Mouse (Mus musculus) brain, embryonic 18.5 days (tissue): ENCODE results near the gene Cdc25a.

Experiments used
- DNase-seq: peaks from one replicate; pipeline ENCODE4 v3.0.0-alpha.2; 2012; ENCODE audit warnings: low read depth, low spot score

Cdc25a gene

GRCm38 (mm10) chr9:109874797-109875691 is at the start of gene Cdc25a:
Gene Cdc25a (plus strand): TSS chr9:109875579.
- DNase-seq: peak; percentile 98

DNA sequence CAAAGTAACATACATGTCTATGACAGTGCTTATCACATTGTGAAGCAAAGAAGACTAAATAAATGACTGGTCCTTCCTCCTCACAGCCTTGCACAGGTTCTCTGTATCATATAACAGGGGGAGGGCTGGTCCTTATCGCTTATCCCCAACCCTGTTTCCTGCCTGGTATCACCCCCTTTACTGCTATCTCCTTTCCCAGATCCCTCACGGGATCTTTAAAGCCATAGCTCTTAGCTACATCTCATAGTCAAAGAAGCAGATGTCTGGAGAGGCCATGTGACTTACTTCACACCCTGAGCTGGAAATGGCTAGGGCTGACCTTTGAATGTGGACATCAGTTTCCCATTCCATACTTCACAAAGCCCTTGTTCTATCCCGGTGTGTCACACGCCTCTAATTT is 49.6 kb upstream of the Cdc25a start:
- no peak for DNase-seq

DNA sequence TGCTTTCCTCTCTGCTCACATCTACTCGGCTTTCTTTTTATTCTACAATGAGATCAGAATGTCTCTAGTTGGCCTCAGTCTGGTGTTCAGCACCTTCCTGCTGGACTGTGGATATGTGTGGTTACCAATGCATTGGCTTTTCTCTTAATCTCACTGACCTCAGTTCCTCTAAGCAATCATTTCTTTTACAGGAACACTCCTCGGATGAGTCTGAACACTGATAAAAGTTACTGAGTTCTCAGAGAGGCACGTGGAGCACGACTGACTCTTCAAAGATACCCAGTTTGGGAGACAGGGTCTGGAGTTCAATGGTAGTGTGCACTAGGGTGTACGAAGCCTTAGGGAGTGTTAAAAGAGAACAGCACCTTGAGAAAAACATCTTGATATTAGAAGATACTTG is 49.2 kb upstream of the Cdc25a start:
- DNase-seq: no peak

DNA sequence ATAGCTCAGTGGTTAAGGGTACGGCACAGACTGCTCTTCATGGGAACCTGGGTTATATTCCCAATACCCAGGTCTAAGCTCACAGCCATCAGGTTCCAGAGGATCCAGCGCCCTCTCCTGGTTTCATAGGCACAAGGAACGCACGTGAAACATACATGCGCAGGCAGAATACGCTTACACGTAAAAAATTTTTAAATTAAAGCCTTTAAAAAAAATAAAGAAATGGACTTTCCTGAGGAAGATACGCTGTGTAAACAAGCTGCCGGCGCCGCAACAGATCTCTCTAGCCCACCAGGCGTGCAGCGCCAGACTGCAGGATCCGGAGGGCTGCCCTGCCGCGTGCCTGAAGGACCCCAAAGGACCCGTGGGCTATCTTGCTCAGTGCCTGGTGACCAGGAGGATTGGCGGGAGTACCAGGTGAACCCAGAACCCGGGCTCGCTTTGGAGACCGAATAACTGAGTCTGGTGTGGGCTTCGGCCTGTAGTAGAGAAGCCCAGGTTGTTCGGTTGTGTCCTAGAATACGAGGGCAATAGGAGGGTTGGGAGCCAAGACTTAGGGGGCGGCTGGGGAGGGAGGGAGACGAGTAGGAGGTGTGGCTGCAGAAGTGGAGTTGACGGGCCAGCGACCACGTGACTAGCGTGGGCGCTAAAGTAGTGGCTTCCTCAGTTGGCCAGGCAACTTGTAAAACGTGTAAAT is 42.8 kb upstream of the Cdc25a start, which contains the start of gene Nme6:
TSS of gene Nme6 (plus strand) at position 359 of the 697 bp plus-strand sequence.
- peak; percentile 73 for DNase-seq

GRCm38 (mm10) chr9:109833088-109833412 is 42.3 kb upstream of the Cdc25a start:
- no peak for DNase-seq

GRCm38 (mm10) chr9:109849312-109849758 is 26.0 kb upstream of the Cdc25a start, which contains the start of gene Camp:
Gene Camp (minus strand): TSS chr9:109849617.
- DNase-seq: no peak

- no peak for DNase-seq
Observed at GRCm38 (mm10) chr9:109850099-109850498, 25.3 kb upstream of the Cdc25a start.

DNA sequence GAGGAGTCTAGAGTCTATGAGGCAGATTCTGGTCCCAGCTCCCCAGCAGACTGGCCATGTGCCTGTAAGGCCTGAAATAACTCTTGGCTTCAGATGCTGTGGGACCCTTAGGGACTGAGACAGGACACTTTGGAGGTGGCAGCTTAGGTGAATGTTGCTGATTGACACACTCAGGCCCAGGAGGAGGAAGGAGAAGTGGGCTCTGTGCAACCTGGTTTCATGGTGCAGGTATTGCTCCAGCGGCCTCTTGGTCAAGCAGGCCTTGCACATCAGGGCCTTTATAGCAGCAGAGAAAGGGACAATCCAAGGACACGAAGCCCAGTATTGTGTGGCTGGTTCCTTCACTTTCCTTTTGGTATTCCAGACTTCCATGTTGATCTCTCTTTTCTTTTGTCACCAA is 21.0 kb upstream of the Cdc25a start:
- no peak for DNase-seq

DNA sequence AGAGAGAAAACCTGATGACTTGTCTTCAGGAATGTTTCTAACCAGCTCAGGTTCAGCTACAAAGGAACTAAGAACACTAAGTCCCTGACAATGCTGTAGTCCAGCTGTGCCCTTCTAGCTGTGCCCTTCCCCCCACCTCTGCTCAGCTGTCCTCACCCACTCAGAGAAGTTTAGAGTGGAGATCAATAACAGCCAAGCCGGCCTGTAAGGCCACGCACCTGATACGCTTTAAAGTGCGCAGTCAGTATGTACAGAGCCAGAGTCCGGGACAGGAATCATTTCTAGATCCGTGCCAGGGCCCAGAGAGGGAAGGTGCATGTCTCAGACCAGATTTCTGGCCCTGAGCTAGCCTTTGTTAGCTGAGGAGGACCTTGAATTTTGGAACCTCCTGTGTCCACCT is 19.4 kb upstream of the Cdc25a start:
- DNase-seq: no peak

GRCm38 (mm10) chr9:109862397-109863044 is 12.9 kb upstream of the Cdc25a start:
- DNase-seq: no peak

- DNase-seq: no peak
Observed at GRCm38 (mm10) chr9:109863085-109863484, 12.3 kb upstream of the Cdc25a start.

DNA sequence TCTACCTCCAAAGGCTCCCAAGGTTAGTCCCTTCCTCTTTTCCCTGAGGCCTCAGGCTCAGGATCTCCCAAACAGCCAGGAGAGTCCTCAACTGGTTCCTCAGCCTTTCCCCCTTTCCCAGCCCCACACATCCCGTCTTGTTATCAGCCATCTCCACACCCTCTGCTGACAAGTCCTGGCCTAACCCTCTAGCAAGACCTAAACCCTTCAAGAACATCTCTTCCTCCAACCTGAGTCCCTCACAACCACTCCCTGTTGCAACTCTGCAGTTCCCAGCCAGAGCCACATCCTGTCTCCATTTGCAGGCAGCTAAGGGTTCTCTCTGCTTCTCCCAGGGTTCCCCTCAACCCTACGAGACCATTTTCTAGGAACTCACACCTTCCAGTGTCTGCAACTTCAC is 9.2 kb upstream of the Cdc25a start:
- no peak for DNase-seq

GRCm38 (mm10) chr9:109870983-109871572 is 4.3 kb upstream of the Cdc25a start:
- no peak for DNase-seq

GRCm38 (mm10) chr9:109875695-109876601 is 569 bp downstream of the Cdc25a start:
- DNase-seq: no peak

DNA sequence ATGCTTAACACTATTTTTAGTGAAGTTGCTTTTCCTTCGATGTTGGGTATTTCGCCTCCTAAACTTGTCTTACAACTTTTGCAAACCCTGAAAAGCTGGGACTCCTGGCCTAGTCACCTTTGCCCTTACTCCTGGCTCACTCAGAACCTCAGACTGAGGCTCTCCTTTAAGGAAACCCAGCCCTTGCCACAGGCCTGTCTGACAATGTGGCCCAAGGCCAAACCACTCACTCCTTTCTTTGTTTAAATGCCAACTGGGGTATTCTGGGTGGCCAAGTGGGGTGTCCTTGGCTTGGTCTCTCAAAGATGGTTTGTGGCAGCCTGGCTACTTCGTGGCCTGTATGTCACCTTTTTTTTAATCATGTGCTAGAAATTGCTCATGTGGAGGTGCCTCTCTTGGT is 1.4 kb downstream of the Cdc25a start:
- DNase-seq: no peak

DNA sequence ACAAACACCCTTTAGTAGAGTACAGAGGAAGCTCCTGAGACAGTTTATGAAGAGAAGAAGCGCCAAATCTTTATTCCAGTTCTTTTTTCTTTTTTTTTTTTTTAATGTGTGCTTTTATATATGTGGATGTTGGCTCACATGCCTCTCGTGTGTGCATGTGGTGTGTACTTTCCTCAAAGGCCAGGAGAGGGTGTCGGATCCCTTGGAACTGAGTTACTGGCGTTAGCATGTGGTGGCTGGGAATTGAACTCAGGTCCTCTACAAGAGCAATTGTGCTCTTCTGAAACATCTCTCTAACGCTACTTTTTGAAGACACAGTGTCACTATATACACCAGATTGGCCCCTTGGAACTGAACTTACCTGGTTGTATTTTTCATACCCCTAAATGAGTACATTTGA is 2.3 kb downstream of the Cdc25a start:
- no peak for DNase-seq

GRCm38 (mm10) chr9:109879305-109879704 is 3.9 kb downstream of the Cdc25a start:
- DNase-seq: no peak

DNA sequence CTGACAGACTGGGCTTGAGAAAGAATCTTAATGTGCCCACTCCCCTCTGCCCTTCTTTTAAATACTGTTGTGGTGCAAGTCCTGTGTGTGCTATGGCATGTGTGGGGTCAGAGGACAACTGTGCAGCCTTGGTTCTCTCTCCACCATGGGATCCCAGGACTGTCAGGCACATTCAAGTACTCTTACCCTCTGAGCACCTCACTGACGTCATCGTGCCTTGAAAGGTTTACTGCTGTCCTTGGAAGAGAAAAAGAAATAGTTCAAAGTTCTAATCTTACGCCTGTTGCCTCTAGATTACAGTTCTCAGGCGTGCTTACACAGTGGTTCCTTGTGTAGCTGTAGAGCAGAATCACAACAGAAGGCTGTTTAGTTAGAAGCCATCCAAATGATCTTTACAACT is 10.9 kb downstream of the Cdc25a start:
- no peak for DNase-seq

- DNase-seq: no peak
Observed at GRCm38 (mm10) chr9:109887321-109887720, 11.9 kb downstream of the Cdc25a start.

DNA sequence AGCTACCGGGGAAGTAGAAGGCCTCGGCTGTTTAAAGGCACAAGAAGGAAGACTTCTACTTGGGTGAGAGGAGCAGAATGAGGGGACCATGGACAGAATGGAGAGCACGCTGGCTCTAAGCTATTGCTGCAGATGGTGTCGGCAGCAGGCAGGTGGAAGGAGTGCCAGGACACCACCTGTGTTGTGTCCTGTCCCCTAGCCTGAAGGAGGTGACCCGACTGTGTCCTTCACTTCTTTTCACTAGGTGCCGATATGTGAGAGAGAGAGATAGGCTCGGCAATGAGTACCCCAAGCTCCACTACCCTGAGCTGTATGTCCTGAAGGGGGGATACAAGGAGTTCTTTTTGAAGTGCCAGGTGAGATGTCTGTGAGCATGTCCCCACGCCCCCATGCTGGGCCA is 16.1 kb downstream of the Cdc25a start:
- DNase-seq: no peak
